Comparison of ENCODE assay signal across 24 mouse cellular contexts in genomic region chr11:33603174-33603573, GRCm38 (mm10). TPM values are rescaled to one million over a fixed set of nuclear protein-coding genes. Genes with fewer than 3 reads are reported as not detected.
DNase-seq lines count a peak whose midpoint lies in the region; ATAC-seq and TF ChIP-seq lines count a peak whose summit lies in the region.
"Had no signal": no experiment of that assay in that cellular context is flagged by ENCODE, and none has a peak within 500 bp of the region (broad histone marks: within the 10 kb centered on the region; RNA-seq: fewer than 3 reads in every experiment).

No protein-coding gene starts in this region.

- peak; percentile 96 for ATAC-seq in lung, postnatal 0 days
- ATAC-seq: activated CD4-positive, CD25-positive, alpha-beta regulatory T cell, adult 4 months; forebrain, embryonic 13.5 days; forebrain, embryonic 15.5 days; forebrain, postnatal 0 days; Patski had no signal

- peak; percentile 92 for TF ChIP-seq EP300 in lung, postnatal 0 days (IDR thresholded peaks at IDR 0.05)

- H3K4me3 ChIP-seq in lung, postnatal 0 days (ENCODE audit: low read depth, low read length) = no peak overlapping the region
- H3K4me3 ChIP-seq: embryonic facial prominence, embryonic 10.5 days; embryonic facial prominence, embryonic 12.5 days; forebrain, embryonic 13.5 days; forebrain, embryonic 15.5 days had no signal

- H3K4me1 ChIP-seq in lung, postnatal 0 days (ENCODE audit: insufficient read depth, low read depth, low read length) = no peaks in the 10 kb centered on the region
- H3K4me1 ChIP-seq: forebrain, embryonic 15.5 days had no signal

- WGBS in lung, postnatal 0 days = 27% methylated on average over 2 of the region's 2 CpGs

- no peak for TF ChIP-seq CTCF in lung, postnatal 0 days (IDR thresholded peaks at IDR 0.05)

- no peaks in the 10 kb centered on the region for H3K27me3 ChIP-seq in lung, postnatal 0 days (replicated peaks; ENCODE audit: insufficient read depth, low read length)
- H3K27me3 ChIP-seq: embryonic facial prominence, embryonic 12.5 days; forebrain, embryonic 13.5 days; forebrain, embryonic 15.5 days had no signal

- H3K27ac ChIP-seq in lung, postnatal 0 days (ENCODE audit: low read length) = peak overlapping the region; percentile 43
- H3K27ac ChIP-seq: embryonic facial prominence, embryonic 10.5 days; embryonic facial prominence, embryonic 12.5 days; forebrain, embryonic 13.5 days; forebrain, embryonic 15.5 days had no signal

- no peaks in the 10 kb centered on the region for H3K36me3 ChIP-seq in lung, postnatal 0 days (ENCODE audit: insufficient read depth, low read length)
- H3K36me3 ChIP-seq: embryonic facial prominence, embryonic 10.5 days; embryonic facial prominence, embryonic 12.5 days; forebrain, embryonic 15.5 days had no signal

- H3K9me3 ChIP-seq in lung, postnatal 0 days (ENCODE audit: low read length) = no peaks in the 10 kb centered on the region
- H3K9me3 ChIP-seq: embryonic facial prominence, embryonic 10.5 days; embryonic facial prominence, embryonic 12.5 days; forebrain, embryonic 13.5 days; forebrain, embryonic 15.5 days had no signal

- H3K4me2 ChIP-seq in lung, postnatal 0 days (replicated peaks; ENCODE audit: low read depth, low read length) = no peak overlapping the region
- H3K4me2 ChIP-seq: embryonic facial prominence, embryonic 12.5 days; forebrain, embryonic 13.5 days; forebrain, embryonic 15.5 days had no signal

- DNase-seq in lung, postnatal 0 days (ENCODE audit: low spot score) = peak; percentile 93
- DNase-seq in lung, postnatal 14 days = no peak
- DNase-seq in lung, postnatal 25 days (ENCODE audit: low spot score) = peak; percentile 43
- DNase-seq in lung, postnatal 36 days = peak; percentile 46
- DNase-seq in liver = no peak
- DNase-seq: adrenal gland, adult 8-10 months; adrenal gland, postnatal 14 days; adrenal gland, postnatal 36 days; cerebellum, adult 11-12 months; cerebellum, adult 2 months; cerebellum, adult 9-10 months; cerebellum, postnatal 10 days; cerebellum, postnatal 25 days; forebrain, postnatal 0 days had no signal

- H3K9ac ChIP-seq in lung, postnatal 0 days (replicated peaks; ENCODE audit: low read depth) = no peak overlapping the region
- H3K9ac ChIP-seq: embryonic facial prominence, embryonic 12.5 days; forebrain, embryonic 13.5 days; forebrain, embryonic 15.5 days; forebrain, postnatal 0 days had no signal

RNA-seq across cellular contexts. Expression of gene D130052B06Rik, which starts 4.1 kb away (rescaled TPM):
- not detected in 2 replicates for polyA plus RNA-seq in lung, postnatal 0 days (2015; fragmentation: Nextera tagmentation; extraction: Ambion mirVana)
- polyA plus RNA-seq: activated CD4-positive, CD25-positive, alpha-beta regulatory T cell, adult 4 months; C2C12; cerebellum, adult 2 months; cortical plate, adult 2 months; embryonic facial prominence, embryonic 10.5 days; embryonic facial prominence, embryonic 14.5 days; forebrain, embryonic 11.5 days; forebrain, embryonic 13.5 days; forebrain, embryonic 15.5 days; forebrain, postnatal 0 days; Patski had no signal

RNA-seq across cellular contexts. Expression of gene Gabrp, which starts 24.4 kb away (rescaled TPM):
- 6.0 and 8.3 TPM in 2 replicates for polyA plus RNA-seq in lung, postnatal 0 days (2015; fragmentation: Nextera tagmentation; extraction: Ambion mirVana)
- polyA plus RNA-seq: activated CD4-positive, CD25-positive, alpha-beta regulatory T cell, adult 4 months; C2C12; cortical plate, adult 2 months; forebrain, embryonic 13.5 days; forebrain, embryonic 15.5 days; forebrain, postnatal 0 days had no signal

Comparison
In these comparisons a context has a peak if more than half of its experiments do, and no peak if none do; other contexts are left out.
1. DNase-seq: peak in lung, postnatal 0 days (single experiment), lung, postnatal 25 days (single experiment) and lung, postnatal 36 days (single experiment); none in lung, postnatal 14 days (single experiment) and liver (single experiment).